Mouse (Mus musculus) adrenal gland (tissue): Measurements from ENCODE around the gene Foxp1.

Source experiments
- intact Hi-C: fragments of 180-260 bp; cut with DNase I; formaldehyde crosslinking; loops from one replicate; pipeline ENCODE4 v1.15.1; 2025

Gene Foxp1

DNA sequence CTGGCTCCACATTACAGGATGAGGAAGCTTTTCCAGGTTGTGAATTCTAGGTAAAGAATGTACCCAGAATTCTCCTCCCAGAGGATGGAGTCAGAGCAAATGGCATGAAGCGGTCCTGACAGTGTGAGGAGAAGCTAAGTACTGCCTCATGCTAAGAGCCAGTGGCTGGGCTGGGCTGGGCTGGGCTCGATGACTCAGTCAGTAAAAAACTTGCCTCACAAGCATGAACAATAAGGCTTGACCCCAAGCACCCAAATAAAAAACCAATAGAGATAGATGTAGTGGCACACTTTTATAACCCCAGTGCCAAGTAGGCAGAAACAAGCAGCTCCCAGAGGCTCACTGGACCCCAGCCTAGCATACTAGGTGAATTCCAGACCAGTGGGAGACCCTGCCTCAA lies 304.7 kb downstream of the Foxp1 start:
- intact Hi-C loops: no loop called here

GRCm38 (mm10) chr6:99217155-99217554 lies 305.4 kb downstream of the Foxp1 start:
- intact Hi-C loops: no loop called here

GRCm38 (mm10) chr6:99212461-99212860 lies 310.1 kb downstream of the Foxp1 start:
- intact Hi-C loops: no loop called here

- intact Hi-C loops: no loop called here
Measured at GRCm38 (mm10) chr6:99211663-99212333, 310.7 kb downstream of the Foxp1 start.

DNA sequence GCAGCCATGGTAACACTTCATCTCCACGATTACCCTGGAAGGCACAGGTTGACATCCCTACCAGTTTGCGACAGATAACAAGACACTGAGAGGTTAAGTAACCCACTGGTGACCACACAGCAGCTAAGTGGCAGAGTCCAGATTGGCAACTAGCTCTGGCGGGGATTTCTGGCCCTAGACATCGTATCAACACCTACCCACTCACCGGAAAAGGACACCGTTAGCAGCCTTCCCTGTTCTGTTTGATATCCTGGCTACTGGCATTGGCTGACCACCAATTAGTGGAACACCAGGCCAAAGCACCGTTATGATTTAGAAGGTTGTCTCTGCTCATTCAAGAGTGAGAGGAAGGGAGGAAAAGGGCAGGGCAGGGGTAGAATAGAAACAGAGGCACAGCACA lies 312.4 kb downstream of the Foxp1 start:
- intact Hi-C loops: no loop called here

- intact Hi-C loops: no loop called here
Measured at GRCm38 (mm10) chr6:99207226-99207885, 315.2 kb downstream of the Foxp1 start.

DNA sequence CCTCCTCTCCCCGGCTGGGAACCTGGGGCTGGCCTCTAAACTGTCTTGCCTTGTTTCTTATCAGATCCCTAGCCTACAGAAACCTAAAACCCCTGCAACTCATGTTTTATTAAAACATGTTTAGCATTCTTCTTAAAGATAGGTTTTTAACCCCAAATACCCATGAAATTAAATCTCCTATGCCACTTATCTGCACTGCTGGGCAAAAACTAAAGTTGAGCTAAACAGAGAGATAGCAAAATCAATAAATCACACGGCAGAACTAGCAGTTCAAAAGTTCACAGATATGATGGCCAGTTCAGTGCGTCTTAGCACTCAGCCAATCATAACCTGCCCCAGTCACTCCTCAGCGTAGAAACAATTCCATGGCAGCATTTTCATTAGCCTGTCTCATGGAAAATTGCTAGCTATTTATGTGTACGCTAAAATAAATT lies 316.1 kb downstream of the Foxp1 start:
- intact Hi-C loops: no loop called here

DNA sequence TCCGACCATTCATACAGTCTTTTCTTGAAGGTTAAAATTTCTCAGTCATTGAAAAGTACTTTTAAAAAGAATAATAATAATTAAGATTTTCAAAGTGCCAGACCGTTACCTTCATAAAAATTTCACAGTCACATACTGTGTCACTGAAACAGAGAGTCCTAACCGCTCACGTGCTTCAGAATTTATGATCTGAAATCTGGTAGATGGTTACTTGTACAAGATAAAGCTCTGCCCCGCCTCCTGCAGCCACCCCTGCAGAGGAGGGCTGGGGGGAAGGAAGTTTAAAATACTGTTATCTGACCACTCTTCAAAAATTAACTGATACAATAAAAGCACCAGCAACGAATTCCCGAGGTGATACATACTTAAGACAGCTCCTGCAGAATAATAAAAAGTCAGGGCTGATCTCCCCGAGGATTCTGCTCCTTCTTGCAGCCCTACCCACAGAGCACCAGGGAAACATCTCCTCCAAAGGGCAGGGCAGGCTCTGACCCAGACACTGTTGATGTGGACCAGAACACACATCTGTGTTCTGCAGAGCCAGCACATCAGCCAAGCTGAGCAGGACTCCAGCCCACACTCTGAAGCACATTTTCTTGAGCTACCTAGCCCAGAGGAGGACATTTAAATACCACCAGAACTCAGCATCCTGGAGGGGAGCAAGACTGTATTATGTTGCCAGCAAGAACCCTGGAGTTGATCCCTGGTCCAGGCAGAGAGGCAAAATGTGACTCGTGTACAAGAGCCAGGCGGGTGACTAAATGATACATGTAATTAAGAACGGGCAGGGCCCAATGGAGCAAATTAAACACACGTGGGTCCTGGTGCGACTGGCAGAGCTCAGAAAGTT lies 316.7 kb downstream of the Foxp1 start:
- intact Hi-C loops: no loop called here

DNA sequence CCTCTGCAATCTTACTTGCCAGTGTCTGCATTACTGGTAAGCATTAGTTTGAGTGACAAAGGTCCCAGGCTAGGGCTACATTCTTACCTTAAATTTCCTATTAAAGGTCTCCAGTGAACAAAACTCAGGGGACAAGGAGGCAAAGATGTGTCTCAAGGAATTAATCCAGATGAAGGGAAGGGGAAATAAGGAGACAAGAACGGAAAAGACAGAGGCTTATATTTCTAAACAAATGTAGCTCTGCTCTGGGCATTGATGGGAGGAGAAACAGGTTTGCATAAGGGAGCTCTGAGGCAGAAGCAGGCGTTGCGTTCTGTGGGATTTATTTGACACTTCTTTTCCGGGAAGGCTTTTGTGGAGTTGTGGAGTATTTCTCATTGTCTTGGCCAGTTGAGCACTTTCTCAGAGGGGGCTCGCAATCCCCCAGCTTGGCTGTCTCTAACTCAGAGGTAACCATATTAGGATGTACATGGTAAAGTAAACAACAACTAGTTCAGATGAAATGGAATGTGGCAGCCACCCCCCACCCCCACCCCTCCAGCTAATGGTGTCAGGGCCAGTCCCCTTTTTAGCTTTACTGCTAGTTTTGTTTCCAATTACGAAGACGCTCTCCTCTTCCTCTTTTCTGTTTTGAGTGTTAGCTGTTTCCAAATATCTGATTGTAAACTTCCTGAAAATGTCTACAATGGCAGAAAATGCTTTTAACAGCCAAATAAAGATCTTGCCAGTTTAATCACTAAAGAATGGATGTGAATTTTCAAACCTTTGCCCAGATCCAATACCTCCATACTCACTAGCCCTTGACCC lies 317.5 kb downstream of the Foxp1 start:
- intact Hi-C loops: no loop called here

DNA sequence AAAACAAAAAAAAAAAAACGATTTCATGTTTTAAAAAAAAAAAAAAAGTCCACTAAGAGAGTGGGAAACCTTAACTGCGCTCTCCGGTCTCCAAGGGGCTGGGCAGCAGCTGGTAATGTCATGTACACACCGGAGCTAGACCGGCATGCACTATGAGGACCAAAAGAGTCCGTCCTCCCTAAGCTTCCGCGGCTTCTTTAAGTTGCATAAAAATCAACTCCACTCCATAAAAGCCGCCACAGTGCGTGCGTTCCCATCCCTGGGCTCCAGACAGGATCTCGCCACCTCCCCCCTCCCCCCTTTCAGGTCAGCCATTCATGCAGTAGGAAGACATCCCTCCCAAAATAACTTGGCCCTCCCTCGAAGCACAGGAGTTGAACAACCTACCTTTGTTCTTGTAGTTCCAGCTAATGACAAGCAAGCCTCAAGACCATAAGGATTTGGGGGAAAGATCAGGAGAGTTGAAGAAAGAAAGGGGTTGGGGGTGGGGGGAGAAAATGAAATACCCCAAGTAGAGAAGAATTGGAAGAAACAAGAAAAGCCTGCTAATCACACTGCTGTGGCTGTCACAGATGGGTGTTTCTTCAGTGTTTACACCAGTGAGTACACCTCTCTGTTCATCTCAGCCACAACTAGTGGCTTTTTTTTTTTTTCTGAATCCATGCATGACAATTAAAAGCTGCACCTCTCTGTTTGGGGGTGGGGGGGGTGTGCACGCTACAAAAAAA lies 318.3 kb downstream of the Foxp1 start:
- intact Hi-C loops: no loop called here

GRCm38 (mm10) chr6:99203231-99203630 lies 319.3 kb downstream of the Foxp1 start:
- intact Hi-C loops: no loop called here

DNA sequence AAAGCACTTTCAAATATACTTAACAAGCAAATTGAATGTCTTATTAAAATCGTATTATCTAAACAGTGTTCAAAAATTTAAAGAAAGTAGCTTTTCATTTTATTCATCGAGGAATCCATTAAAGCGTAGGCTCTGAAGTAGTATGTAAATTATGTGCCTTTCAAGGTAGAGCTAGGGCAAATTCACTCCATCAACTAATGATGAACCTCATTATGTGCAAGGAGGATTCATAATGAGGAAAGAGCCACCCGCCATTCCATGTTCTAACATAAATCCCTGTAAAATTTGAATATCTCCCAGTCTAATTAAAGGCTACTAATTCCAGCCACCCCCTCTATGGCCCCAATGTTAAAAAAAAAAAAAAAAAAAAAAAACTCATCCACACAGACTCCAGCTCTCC lies 319.7 kb downstream of the Foxp1 start:
- intact Hi-C loops: no loop called here

DNA sequence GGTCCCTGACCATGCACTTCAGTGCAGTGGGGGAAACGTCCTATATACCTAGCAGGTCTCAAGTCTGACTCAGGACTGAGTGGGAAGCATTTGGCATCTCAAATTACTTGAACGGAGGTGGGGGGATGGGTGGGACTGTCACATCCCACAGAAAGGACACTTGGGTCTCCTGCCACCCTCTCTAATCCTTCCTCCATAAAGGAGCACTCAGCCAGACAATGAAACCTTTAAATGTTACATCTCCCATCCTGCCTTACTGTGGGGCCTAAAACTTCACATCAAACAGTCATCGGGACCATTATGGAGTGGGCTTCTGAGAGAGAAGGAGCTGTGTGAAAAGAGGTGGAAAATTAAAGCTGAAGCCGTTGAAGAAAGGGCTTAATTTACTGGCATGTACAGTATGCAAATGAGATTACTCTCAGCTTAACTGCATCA lies 321.2 kb downstream of the Foxp1 start:
- intact Hi-C loops: no loop called here

GRCm38 (mm10) chr6:99200656-99201055 lies 321.9 kb downstream of the Foxp1 start:
- intact Hi-C loops: no loop called here

- intact Hi-C loops: no loop called here
Measured at GRCm38 (mm10) chr6:99199277-99199676, 323.2 kb downstream of the Foxp1 start.

GRCm38 (mm10) chr6:99193697-99194096 lies 328.8 kb downstream of the Foxp1 start:
- intact Hi-C loops: no loop called here

GRCm38 (mm10) chr6:99191636-99192137 lies 330.8 kb downstream of the Foxp1 start:
- intact Hi-C loops: no loop called here

DNA sequence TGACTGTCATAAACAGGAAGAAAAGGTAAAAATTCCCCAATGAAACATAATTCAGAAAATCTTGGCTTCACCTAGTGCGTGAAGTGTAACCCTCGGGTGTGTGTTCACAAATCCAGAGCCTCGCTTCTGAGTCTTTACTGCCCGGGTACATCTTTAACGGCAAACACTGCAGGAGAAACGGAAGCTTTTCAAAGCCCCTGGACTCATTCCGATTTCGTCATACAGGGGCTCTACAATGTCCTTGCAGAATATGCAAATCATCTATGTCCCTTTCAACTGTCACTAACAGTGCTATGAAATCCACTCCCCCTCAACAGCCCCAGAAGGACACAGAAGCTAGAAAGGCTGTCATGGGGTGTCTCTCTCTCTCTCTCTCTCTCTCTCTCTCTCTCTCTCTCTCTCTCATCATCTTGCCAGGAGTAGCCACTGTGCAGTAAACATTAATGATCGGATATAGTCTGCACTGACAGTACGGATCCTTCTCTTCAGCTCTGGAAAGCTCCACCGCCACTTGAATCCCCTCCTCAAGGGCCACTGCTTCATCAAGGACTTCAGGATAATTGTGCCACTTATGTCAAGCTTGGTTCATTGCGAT lies 331.4 kb downstream of the Foxp1 start:
- intact Hi-C loops: no loop called here

- intact Hi-C loops: no loop called here
Measured at GRCm38 (mm10) chr6:99189967-99190366, 332.6 kb downstream of the Foxp1 start.
